Mouse (Mus musculus) embryonic facial prominence, embryonic 10.5 days (tissue): Measurements from ENCODE around the gene Olfr398. TPM values are rescaled to one million over a fixed set of nuclear protein-coding genes. Genes with fewer than 3 reads are reported as not detected.

Experiments
- DNase-seq: peaks from one replicate; pipeline ENCODE4 v3.0.0-alpha.2; 2017; ENCODE audit warnings: low spot score
- H3K27ac ChIP-seq: fragments of 300-500 bp; sonication (generic); replicated peaks from 2 replicates; pipeline ENCODE4 v1.5.1; 2016; ENCODE audit warnings: mild to moderate bottlenecking
- H3K27me3 ChIP-seq: fragments of 300-500 bp; sonication (generic); replicated peaks from 2 replicates; pipeline ENCODE4 v1.6.1; 2016; ENCODE audit warnings: low read depth, mild to moderate bottlenecking; ENCODE audit not compliant: poor library complexity, severe bottlenecking
- H3K36me3 ChIP-seq: fragments of 300-500 bp; sonication (generic); replicated peaks from 2 replicates; pipeline ENCODE4 v1.6.1; 2016; ENCODE audit warnings: mild to moderate bottlenecking, moderate library complexity
- H3K4me1 ChIP-seq: fragments of 300-500 bp; sonication (generic); 2 replicates; pipeline ENCODE4 v1.6.1; 2016
- H3K4me3 ChIP-seq: fragments of 300-500 bp; sonication (generic); 2 replicates; pipeline ENCODE4 v1.5.1; 2016; ENCODE audit warnings: mild to moderate bottlenecking, moderate library complexity
- H3K9me3 ChIP-seq: fragments of 300-500 bp; sonication (generic); 2 replicates; pipeline ENCODE4 v1.6.1; 2016; ENCODE audit warnings: mild to moderate bottlenecking
- WGBS: fragments of 180-500 bp; shearing (Covaris S2); methylation state at CpG from one replicate; pipeline ENCODE4 v1.1.7; 2016; 5-methylcytosine and 5-hydroxymethylcytosine counted together
- polyA plus RNA-seq: library from polyadenylated mRNA; unstranded; fragments of >200 nt; fragmentation: Nextera tagmentation; extraction: Ambion mirVana; gene quantifications from 2 replicates; pipeline ENCODE4 v1.2.1, GENCODE M21; 2016

Gene Olfr398
- not detected in 2 replicates for polyA plus RNA-seq

DNA sequence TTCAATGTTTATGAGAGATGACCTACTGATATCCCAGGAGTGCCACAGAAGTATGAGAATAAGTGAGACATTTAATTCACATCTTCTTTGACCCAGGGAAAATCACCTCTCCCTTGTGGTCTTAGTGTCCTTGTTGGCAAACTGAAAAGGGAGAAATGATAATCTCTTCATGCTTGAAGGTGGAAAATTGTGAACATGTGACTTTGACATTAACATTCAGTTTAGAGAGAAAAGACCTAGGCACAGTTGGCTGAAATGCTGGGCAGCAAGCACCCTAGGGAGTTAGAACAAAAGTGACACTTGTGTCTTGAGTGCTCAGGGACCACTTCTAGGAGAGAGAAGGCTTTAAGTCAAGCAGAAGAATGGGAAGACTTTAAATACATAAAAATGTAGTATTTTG, at the start of gene Olfr398:
Olfr398 (minus strand) TSS at position 101 of the 400 bp plus-strand sequence.
- Histone ChIP-seq H3K9me3 (peaks cover 43% of the 10 kb centered on the region), H3K4me1 (no peaks in the 10 kb centered on the region), H3K4me3 (no peak within 1 kb of the TSS), H3K27ac (no peak within 1 kb of the TSS), H3K36me3 (no peaks in the 10 kb centered on the region), H3K27me3 (no peaks in the 10 kb centered on the region)
- no peak for DNase-seq

- DNase-seq = no peak
- Histone ChIP-seq H3K36me3 (no peaks in the 10 kb centered on the region), H3K9me3 (peaks cover 24% of the 10 kb centered on the region), H3K4me1 (no peaks in the 10 kb centered on the region), H3K4me3 (no peak overlapping the region), H3K27me3 (no peaks in the 10 kb centered on the region), H3K27ac (no peak overlapping the region)
These were observed 2.9 kb upstream of the Olfr398 start for GRCm38 (mm10) chr11:73993115-73993514.

GRCm38 (mm10) chr11:73960517-73960916, 29.7 kb downstream of the Olfr398 start, which contains the start of gene Olfr397:
TSS of gene Olfr397 (plus strand) at chr11:73960817.
- no peaks in the 10 kb centered on the region for H3K27me3 ChIP-seq
- H3K4me1 ChIP-seq = no peaks in the 10 kb centered on the region
- peaks cover 38% of the 10 kb centered on the region for H3K9me3 ChIP-seq
- H3K27ac ChIP-seq = no peak within 1 kb of the TSS
- no peaks in the 10 kb centered on the region for H3K36me3 ChIP-seq
- DNase-seq = no peak
- H3K4me3 ChIP-seq = no peak within 1 kb of the TSS
- WGBS = 81% methylated on average over 1 of the region's 1 CpGs

- Histone ChIP-seq H3K27me3 (no peaks in the 10 kb centered on the region), H3K36me3 (no peaks in the 10 kb centered on the region), H3K27ac (no peak within 1 kb of the TSS), H3K4me1 (no peaks in the 10 kb centered on the region), H3K9me3 (peaks cover 17% of the 10 kb centered on the region; the same call in 1 of the 2 replicates), H3K4me3 (no peak within 1 kb of the TSS)
- no peak for DNase-seq
These were observed 53.8 kb downstream of the Olfr398 start, which contains the start of gene Olfr23 for GRCm38 (mm10) chr11:73936377-73936776. TSS of gene Olfr23 (plus strand) at chr11:73936677.

Other genes with a start within 250 kb of the Olfr398 start
- gene Olfr389, start 209.7 kb downstream of the Olfr398 start, polyA plus RNA-seq = not detected in 2 replicates
- gene Olfr390, start 207.4 kb downstream of the Olfr398 start, polyA plus RNA-seq = not detected in 2 replicates
- gene Olfr391-ps, start 187.4 kb downstream of the Olfr398 start, polyA plus RNA-seq = not detected in 2 replicates
- not detected in 2 replicates for gene Olfr392, start 173.4 kb downstream of the Olfr398 start, polyA plus RNA-seq
- not detected in 2 replicates for gene Olfr393, start 139.0 kb downstream of the Olfr398 start, polyA plus RNA-seq
- gene Olfr394, start 99.6 kb downstream of the Olfr398 start, polyA plus RNA-seq = not detected in 2 replicates
- gene Olfr395, start 81.1 kb downstream of the Olfr398 start, polyA plus RNA-seq = not detected in 2 replicates
- not detected in 2 replicates for gene Olfr23, start 53.7 kb downstream of the Olfr398 start, polyA plus RNA-seq
- gene Olfr397, start 29.6 kb downstream of the Olfr398 start, polyA plus RNA-seq = not detected in 2 replicates
- gene Olfr139, start 66.1 kb upstream of the Olfr398 start, polyA plus RNA-seq = not detected in 2 replicates
- gene Olfr399, start 66.2 kb upstream of the Olfr398 start, polyA plus RNA-seq = not detected in 2 replicates
- not detected in 2 replicates for gene Zfp616, start 79.5 kb upstream of the Olfr398 start, polyA plus RNA-seq
- not detected in 2 replicates for gene Olfr401, start 123.3 kb upstream of the Olfr398 start, polyA plus RNA-seq
- not detected in 2 replicates for gene Olfr402, start 163.1 kb upstream of the Olfr398 start, polyA plus RNA-seq
- not detected in 2 replicates for gene Olfr403, start 195.8 kb upstream of the Olfr398 start, polyA plus RNA-seq
- not detected in 2 replicates for gene Olfr43, start 221.0 kb upstream of the Olfr398 start, polyA plus RNA-seq